Mouse (Mus musculus) liver, postnatal 0 days (tissue): ENCODE results near the gene Gm49486.

Experiments
- CTCF ChIP-seq: sonication (generic); IDR thresholded peaks from 2 replicates; pipeline ENCODE4 v1.5.1; 2016; ENCODE audit warnings: antibody characterized with exemption, low read depth
- EP300 ChIP-seq: IDR thresholded peaks from 2 replicates; pipeline ENCODE4 v1.6.1; 2016; ENCODE audit warnings: antibody characterized with exemption, low read depth, mild to moderate bottlenecking

DNA sequence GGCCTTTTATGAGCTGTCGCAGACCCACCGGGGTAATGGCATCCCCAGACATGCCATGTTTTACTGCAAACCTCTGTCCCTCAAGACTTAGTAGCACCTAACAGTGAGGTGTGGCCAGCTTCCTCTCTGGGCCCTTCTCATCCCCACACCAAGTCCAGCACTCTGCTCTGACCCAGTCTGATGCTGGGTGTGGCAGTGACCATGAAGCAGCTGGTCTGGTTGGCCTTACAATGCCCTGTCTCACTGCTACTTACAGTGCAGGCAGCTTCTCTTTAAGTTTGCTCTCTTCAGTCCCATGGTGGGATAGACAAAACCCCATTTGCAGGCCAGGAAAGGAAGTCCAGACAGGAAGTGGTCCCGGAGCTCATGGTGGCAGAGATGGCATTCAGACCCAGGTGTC, 16.1 kb downstream of the Gm49486 start:
- no peak for TF ChIP-seq CTCF
- no peak for TF ChIP-seq EP300
